Mouse (Mus musculus) hindbrain, embryonic 13.5 days (tissue): ENCODE results near the gene Xpo4. TPM values are rescaled to one million over a fixed set of nuclear protein-coding genes. Genes with fewer than 3 reads are reported as not detected.

Experiments used
- ATAC-seq: fragments of 200-750 bp; cut with Nextera tagmentation; 2 replicates; pipeline ENCODE4 v1.8.0; 2017; ENCODE audit warnings: moderate TSS enrichment; ENCODE audit not compliant: low FRiP score
- H3K27ac ChIP-seq: fragments of 300-500 bp; sonication (generic); 2 replicates; pipeline ENCODE4 v1.5.1; 2015; ENCODE audit warnings: inconsistent platforms, mild to moderate bottlenecking, moderate library complexity
- H3K27me3 ChIP-seq: fragments of 300-500 bp; sonication (generic); 2 replicates; pipeline ENCODE4 v1.6.1; 2015; ENCODE audit warnings: mild to moderate bottlenecking, inconsistent platforms
- H3K36me3 ChIP-seq: fragments of 300-500 bp; sonication (generic); 2 replicates; pipeline ENCODE4 v1.6.1; 2015; ENCODE audit warnings: mild to moderate bottlenecking, inconsistent platforms
- H3K4me1 ChIP-seq: fragments of 300-500 bp; sonication (generic); replicated peaks from 2 replicates; pipeline ENCODE4 v1.6.1; 2015; ENCODE audit warnings: inconsistent platforms
- H3K4me2 ChIP-seq: fragments of 300-500 bp; sonication (generic); 2 replicates; pipeline ENCODE4 v1.6.1; 2015; ENCODE audit warnings: inconsistent platforms, mild to moderate bottlenecking, moderate library complexity
- H3K4me3 ChIP-seq: fragments of 300-500 bp; sonication (generic); 2 replicates; pipeline ENCODE4 v1.5.1; 2015; ENCODE audit warnings: mild to moderate bottlenecking, inconsistent platforms
- H3K9ac ChIP-seq: fragments of 300-500 bp; sonication (generic); 2 replicates; pipeline ENCODE4 v1.6.1; 2015; ENCODE audit warnings: mild to moderate bottlenecking, inconsistent platforms
- H3K9me3 ChIP-seq: fragments of 300-500 bp; sonication (generic); 2 replicates; pipeline ENCODE4 v1.6.1; 2016; ENCODE audit warnings: inconsistent platforms
- WGBS: fragments of 180-500 bp; shearing (Covaris S2); methylation state at CpG from one replicate; pipeline ENCODE4 v1.1.7; 2015; 5-methylcytosine and 5-hydroxymethylcytosine counted together
- polyA plus RNA-seq: library from polyadenylated mRNA; unstranded; fragments of >200 nt; fragmentation: Nextera tagmentation; extraction: Ambion mirVana; gene quantifications from 2 replicates; pipeline ENCODE4 v1.2.1, GENCODE M21; 2015

The Xpo4 gene
- polyA plus RNA-seq, 1 experiment from 2014 or later = 14.9 TPM

DNA sequence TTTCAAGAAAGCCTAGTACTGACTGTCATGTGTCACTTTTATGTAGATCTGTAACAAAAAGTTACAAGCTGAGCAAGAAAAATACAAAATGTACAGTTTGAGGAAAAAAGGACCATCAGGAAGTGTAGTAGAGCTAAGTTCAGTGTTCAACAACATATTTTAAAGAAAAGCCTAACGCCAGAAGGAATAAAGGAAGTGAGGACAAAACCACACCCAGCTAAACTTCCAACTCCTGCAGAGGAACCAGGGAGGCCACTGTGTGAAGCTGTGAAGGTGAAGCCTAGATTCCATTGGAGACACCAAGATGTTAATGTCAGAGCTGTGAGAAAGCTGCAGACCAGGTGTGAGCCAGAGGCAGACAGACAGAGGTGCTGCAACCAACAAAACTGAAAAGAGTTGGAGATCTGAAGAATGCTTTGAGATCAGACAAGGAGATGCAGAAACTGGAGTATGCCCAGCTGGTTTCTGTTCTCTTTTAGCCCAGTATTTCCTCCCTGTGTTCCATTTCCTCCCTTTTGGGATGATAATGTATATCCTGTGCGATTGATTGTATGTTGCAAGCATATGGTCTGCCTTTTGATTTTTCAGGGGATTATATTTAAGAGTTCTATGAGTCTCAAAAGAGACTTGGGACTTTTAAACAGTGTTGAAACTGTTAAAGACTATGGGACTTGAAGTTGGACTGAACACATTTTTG lies 88.7 kb downstream of the Xpo4 start:
- Histone ChIP-seq H3K9me3 (no peaks in the 10 kb centered on the region), H3K4me3 (no peak overlapping the region), H3K4me1 (no peaks in the 10 kb centered on the region), H3K4me2 (no peak overlapping the region), H3K36me3 (peaks cover 22% of the 10 kb centered on the region), H3K27me3 (no peaks in the 10 kb centered on the region), H3K9ac (no peak overlapping the region), H3K27ac (no peak overlapping the region)
- ATAC-seq = no peak
- 92% methylated on average over 2 of the region's 2 CpGs for WGBS

DNA sequence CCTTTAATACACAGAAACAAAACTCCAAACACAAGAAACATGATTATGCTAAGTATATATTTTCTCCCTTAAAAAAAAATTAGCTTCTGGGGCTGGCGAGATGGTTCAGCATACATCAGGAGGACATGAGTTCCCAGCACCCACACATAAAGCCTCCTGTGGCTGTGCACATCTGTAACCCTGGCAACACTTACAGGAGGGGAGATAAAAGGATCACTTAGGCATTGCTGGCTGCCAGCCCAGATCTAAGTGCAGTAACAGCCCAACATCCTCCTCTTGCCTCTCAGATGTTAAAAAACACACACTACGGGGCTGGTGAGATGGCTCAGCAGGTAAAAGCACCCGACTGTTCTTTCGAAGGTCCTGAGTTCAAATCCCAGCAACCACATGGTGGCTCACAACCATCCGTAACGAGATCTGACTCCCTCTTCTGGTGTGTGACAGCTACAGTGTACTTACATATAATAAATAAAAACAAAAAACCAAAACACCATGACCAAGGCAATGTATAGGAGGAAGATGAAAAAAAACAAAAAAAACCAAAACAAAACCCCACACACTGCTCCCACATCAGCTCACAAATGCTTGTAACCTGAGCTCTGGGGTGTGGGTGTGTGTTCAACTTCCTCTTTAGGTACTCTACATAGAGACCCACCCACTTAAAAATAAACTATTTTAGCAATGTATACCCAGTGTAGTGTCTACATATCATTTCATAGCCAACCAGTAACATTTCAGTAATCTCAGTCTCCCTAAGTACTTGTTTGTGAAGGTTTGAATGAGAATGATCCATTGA lies 90.2 kb downstream of the Xpo4 start:
- no peaks in the 10 kb centered on the region for H3K27me3 ChIP-seq
- no peaks in the 10 kb centered on the region for H3K9me3 ChIP-seq
- H3K4me2 ChIP-seq = no peak overlapping the region
- ATAC-seq = no peak
- peaks cover 22% of the 10 kb centered on the region for H3K36me3 ChIP-seq
- WGBS = 85% methylated on average over 6 of the region's 6 CpGs
- H3K4me1 ChIP-seq = peaks cover 6% of the 10 kb centered on the region
- H3K27ac ChIP-seq = no peak overlapping the region
- no peak overlapping the region for H3K4me3 ChIP-seq
- H3K9ac ChIP-seq = no peak overlapping the region

DNA sequence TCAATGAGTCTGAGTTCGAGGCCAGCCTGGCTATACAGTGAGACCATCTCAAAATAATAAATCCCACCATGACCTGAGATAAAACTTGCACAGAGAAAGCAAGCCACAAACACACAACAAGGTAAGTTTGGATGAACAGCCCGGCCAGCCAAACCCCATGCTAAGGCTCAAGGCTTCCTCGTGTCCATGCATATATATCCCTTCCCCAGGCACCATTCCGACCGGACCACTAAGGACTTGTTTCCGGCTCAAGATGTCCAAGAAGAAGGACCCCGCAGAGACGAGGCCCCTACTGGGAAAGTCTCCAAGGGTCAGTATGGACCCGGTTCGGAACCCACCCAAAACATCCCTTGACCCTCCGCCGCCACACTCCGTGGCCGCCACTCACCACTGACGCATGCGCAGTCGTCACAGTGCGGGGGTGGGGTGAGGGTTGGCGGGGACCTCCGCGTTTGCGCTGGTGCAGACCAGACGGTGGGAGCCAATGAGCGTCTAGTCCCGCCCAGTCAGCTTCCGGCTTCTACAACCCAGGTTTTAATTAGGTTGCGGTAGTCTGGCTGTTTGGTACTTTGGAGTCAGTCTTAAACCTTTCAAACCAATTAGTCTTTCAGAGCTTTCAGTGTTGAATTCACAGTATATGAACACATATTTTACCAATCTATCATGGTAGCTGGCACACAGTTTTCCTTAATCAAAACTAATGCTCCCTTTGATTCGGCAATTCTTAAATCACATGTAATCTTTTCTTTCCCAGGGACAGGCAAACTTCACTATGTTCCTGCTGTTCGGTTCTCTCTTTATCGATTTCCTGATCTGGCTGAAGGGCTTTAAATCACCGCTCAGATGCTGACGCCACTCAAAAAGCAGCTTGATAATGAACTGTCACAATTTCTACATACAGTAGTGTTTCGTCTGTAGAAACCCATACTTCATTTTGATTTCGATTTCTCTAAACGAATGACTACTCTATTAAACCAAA lies 93.8 kb downstream of the Xpo4 start, which contains the start of gene Eef1akmt1:
Gene Eef1akmt1, minus strand, starts transcription at position 458 of the 979 bp plus-strand sequence.
- no peaks in the 10 kb centered on the region for H3K9me3 ChIP-seq
- H3K4me1 ChIP-seq = peaks cover 6% of the 10 kb centered on the region
- H3K36me3 ChIP-seq = peaks cover 10% of the 10 kb centered on the region
- peak within 1 kb of the TSS; percentile 66 for H3K4me2 ChIP-seq
- ATAC-seq = peak; percentile 100
- peak within 1 kb of the TSS; percentile 63 for H3K4me3 ChIP-seq
- no peaks in the 10 kb centered on the region for H3K27me3 ChIP-seq
- peak within 1 kb of the TSS; percentile 65 for H3K27ac ChIP-seq
- H3K9ac ChIP-seq = peak within 1 kb of the TSS; percentile 76
- 10% methylated on average over 35 of the region's 35 CpGs for WGBS

DNA sequence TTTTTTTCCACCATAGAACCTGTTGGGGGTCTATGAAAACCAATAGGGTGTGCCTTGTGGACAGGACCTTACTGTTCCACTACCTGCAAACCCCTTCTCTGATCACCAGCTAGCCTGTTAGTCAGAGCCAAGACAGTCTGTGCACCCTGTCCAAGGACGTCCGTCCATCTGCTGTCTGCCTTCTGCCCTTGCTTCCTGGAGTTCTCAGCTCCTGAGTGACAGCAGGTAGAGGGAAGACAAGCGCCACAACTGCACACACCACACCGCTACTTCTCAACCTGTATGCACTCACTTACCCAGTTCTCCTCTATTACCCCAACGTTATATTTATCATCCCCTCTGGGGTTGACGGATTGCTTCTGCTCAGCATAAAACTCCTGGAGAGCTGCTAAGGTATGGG lies 99.6 kb downstream of the Xpo4 start:
- Histone ChIP-seq H3K4me2 (no peak overlapping the region), H3K4me3 (no peak overlapping the region), H3K9ac (no peak overlapping the region), H3K36me3 (peaks cover 4% of the 10 kb centered on the region), H3K4me1 (peaks cover 2% of the 10 kb centered on the region), H3K9me3 (no peaks in the 10 kb centered on the region), H3K27me3 (no peaks in the 10 kb centered on the region), H3K27ac (no peak overlapping the region)
- ATAC-seq = no peak
- WGBS = 93% methylated on average over 6 of the region's 6 CpGs

DNA sequence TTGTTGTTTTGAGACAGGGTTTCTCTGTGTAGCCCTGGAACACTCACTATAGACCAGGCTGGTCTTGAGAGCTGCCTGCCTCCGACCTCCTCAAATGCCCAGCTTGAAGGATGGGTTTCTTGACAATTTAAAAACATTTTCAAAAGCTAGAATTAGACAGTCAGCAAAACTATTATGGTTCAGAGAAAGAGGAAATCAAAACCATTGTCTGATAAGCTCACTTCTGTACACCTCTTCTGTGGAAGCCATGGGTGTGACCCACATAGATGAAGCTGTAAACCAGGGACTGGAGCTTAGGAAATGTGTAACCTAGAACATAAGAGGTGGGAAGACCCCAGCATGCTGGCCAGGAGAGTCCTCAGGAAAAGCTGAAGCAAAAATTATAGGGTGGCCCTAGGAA lies 108.3 kb downstream of the Xpo4 start:
- H3K4me1 ChIP-seq = no peaks in the 10 kb centered on the region
- peaks cover 7% of the 10 kb centered on the region for H3K36me3 ChIP-seq
- 97% methylated on average over 1 of the region's 1 CpGs for WGBS
- no peak overlapping the region for H3K27ac ChIP-seq
- H3K9me3 ChIP-seq = no peaks in the 10 kb centered on the region
- H3K4me3 ChIP-seq = no peak overlapping the region
- no peak for ATAC-seq
- no peak overlapping the region for H3K4me2 ChIP-seq
- no peak overlapping the region for H3K9ac ChIP-seq
- no peaks in the 10 kb centered on the region for H3K27me3 ChIP-seq

DNA sequence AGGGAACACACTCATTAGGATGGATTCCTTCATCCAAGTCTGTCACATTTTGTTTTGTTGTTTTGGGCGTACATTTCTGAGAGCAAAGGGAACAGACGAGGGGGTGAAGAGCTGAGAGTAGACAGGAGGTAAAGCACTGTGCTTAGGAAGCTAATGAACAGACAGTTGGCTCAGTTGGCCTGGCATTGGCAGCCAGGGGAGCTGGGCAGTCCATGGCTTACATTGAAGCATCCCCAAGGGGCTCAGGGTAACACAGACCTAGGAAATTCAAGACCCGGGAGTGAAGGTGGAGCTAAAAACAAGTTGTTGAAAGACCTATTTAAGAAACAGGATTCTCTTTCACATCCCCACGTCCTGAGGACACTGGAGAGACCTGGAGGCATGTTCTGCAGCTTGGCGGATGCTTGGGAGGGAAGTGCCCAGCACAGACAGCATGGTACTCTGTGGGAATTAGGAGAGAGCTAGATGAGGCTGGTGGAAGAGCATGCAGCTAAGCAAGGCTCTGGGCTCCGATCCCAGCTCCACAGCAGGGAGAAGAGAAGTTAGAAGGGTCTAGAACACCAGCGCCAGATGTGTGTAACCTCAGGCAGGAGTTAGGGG lies 109.7 kb downstream of the Xpo4 start:
- Histone ChIP-seq H3K27ac (no peak overlapping the region), H3K27me3 (no peaks in the 10 kb centered on the region), H3K4me1 (no peaks in the 10 kb centered on the region), H3K36me3 (peaks cover 7% of the 10 kb centered on the region), H3K9me3 (no peaks in the 10 kb centered on the region), H3K4me2 (no peak overlapping the region), H3K9ac (no peak overlapping the region), H3K4me3 (no peak overlapping the region)
- WGBS = 89% methylated on average over 7 of the region's 7 CpGs
- no peak for ATAC-seq

DNA sequence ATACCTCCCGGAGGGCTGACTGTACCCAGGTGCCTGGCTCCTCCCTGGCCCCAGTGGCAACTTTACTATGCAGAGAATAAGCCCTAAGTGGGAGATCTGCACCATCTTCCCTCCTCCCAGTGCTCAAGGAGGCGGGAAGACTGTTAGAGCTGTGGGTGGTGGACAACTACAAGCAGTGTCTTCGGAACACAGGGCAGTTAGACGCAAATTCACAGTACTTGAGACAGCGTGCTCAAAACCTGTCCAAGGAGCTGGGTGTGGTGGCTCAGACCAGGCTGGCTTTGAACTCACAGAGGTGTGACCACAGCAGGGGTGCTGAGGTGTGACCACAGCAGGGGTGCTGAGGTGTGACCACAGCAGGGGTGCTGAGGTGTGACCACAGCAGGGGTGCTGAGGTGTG lies 110.8 kb downstream of the Xpo4 start:
- no peak overlapping the region for H3K27ac ChIP-seq
- H3K4me1 ChIP-seq = no peaks in the 10 kb centered on the region
- H3K36me3 ChIP-seq = peaks cover 15% of the 10 kb centered on the region
- 91% methylated on average over 5 of the region's 5 CpGs for WGBS
- H3K4me3 ChIP-seq = no peak overlapping the region
- H3K27me3 ChIP-seq = no peaks in the 10 kb centered on the region
- ATAC-seq = no peak
- H3K9ac ChIP-seq = no peak overlapping the region
- no peak overlapping the region for H3K4me2 ChIP-seq
- no peaks in the 10 kb centered on the region for H3K9me3 ChIP-seq

DNA sequence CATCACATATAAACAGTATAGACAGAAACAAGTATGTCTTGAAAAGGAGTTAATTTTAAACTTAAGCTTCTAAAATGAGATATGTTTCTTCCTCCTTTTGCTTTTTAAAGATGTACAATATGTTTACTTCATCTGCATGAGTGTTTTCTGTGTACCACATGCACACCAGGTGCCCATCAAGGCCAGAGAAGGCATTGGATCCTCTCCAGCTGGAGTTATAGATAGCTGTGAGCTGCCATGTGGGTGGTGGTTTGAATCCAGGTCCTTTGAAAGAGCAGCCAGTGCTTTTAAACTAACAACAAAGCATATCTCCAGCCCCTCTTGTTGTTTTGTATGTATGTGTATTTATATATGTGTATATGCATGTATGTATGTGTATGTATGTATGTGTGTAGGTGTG lies 112.3 kb downstream of the Xpo4 start:
- H3K4me3 ChIP-seq = no peak overlapping the region
- H3K4me2 ChIP-seq = no peak overlapping the region
- no peak overlapping the region for H3K27ac ChIP-seq
- no peaks in the 10 kb centered on the region for H3K9me3 ChIP-seq
- no peaks in the 10 kb centered on the region for H3K4me1 ChIP-seq
- peaks cover 28% of the 10 kb centered on the region for H3K36me3 ChIP-seq
- no peak for ATAC-seq
- no peak overlapping the region for H3K9ac ChIP-seq
- no peaks in the 10 kb centered on the region for H3K27me3 ChIP-seq

DNA sequence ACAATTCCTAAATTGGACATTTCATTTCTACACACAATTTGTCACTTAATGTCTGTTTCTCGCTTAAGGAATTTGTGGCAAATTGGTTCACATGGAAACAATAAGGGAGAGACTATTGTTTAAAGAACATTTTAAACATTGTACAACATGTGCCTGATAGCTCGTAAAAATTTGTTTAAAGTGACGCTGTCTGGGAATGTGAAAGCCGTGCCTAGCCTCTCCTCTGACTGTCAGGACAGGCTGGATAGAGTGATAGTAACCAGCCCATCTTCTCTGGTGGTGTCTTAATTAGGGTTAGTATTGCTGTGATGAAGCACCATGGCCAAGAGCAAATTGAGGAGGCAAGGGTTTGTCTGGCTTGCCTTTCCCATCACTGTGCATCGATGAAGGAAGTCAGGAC lies 118.2 kb downstream of the Xpo4 start:
- Histone ChIP-seq H3K27me3 (peaks cover 3% of the 10 kb centered on the region; the same call in 1 of the 2 replicates), H3K4me2 (no peak overlapping the region), H3K9me3 (peaks cover 5% of the 10 kb centered on the region; the same call in 1 of the 2 replicates), H3K4me1 (no peaks in the 10 kb centered on the region), H3K27ac (no peak overlapping the region), H3K9ac (no peak overlapping the region), H3K4me3 (no peak overlapping the region), H3K36me3 (peaks cover 41% of the 10 kb centered on the region)
- no peak for ATAC-seq
- WGBS = 88% methylated on average over 5 of the region's 5 CpGs

DNA sequence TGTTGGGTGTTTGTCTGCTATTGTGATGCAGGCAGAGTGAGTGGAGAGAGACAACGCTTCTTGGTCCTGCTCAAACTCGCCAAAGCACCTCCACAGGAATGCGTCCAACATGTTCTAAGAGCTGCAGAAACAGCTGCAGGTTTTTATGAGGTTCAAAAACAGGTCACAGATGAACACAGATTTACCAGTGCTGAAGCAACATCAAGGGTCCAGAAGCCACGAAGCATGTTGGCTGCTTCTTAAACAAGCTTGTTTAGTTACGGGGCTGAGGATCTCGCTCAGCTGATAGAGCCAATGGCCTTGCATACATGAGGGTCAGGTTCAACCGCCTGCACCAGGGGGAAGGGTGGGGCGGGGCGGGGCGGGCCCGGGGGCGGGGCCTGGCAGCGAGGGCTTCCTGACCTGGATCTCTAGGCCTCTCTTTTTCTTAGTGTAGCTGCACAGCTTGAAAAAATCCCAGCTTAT lies 118.6 kb downstream of the Xpo4 start:
- H3K27ac ChIP-seq = no peak overlapping the region
- no peak overlapping the region for H3K4me3 ChIP-seq
- no peak overlapping the region for H3K4me2 ChIP-seq
- WGBS = 33% methylated on average over 13 of the region's 13 CpGs
- peaks cover 6% of the 10 kb centered on the region; the same call in 1 of the 2 replicates for H3K27me3 ChIP-seq
- no peaks in the 10 kb centered on the region for H3K4me1 ChIP-seq
- H3K9ac ChIP-seq = no peak overlapping the region
- H3K36me3 ChIP-seq = peaks cover 44% of the 10 kb centered on the region
- ATAC-seq = no peak
- peaks cover 7% of the 10 kb centered on the region; the same call in 1 of the 2 replicates for H3K9me3 ChIP-seq

DNA sequence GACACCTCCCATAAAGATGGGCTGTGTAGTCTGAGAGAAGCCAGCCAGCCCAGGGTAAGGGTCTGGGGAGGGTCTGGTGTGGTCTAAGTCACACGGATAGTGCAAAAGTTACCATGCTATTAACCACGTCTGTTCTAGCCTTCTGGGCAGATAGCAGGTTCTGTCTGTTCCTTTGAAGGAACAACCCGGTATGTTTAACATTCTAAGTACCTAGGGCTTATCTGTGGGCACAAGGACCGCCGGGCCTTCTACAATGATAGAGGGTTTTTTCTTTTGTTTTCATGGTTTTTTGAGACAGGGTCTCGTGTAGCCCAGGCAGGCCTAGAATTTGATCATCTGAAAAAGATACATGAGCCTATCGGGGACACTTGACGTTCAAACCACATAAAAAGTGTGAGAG lies 119.1 kb downstream of the Xpo4 start:
- peaks cover 6% of the 10 kb centered on the region; the same call in 1 of the 2 replicates for H3K27me3 ChIP-seq
- no peak overlapping the region for H3K4me2 ChIP-seq
- no peak overlapping the region for H3K27ac ChIP-seq
- ATAC-seq = no peak
- WGBS = 90% methylated on average over 8 of the region's 8 CpGs
- H3K9ac ChIP-seq = no peak overlapping the region
- peaks cover 44% of the 10 kb centered on the region for H3K36me3 ChIP-seq
- no peak overlapping the region for H3K4me3 ChIP-seq
- peaks cover 7% of the 10 kb centered on the region; the same call in 1 of the 2 replicates for H3K9me3 ChIP-seq
- H3K4me1 ChIP-seq = no peaks in the 10 kb centered on the region
